Mouse (Mus musculus) embryonic facial prominence, embryonic 11.5 days (tissue): Measurements from ENCODE around the gene Ntf5. TPM values are rescaled to one million over a fixed set of nuclear protein-coding genes. Genes with fewer than 3 reads are reported as not detected.
A peak's percentile ranks its signal among the peaks of the same experiment; 100 is the strongest.
"Not testable (repeated sequence)": the region's sequence is repeated elsewhere in the genome, so short reads cannot be mapped to it uniquely, and the experiment has no call there.

ENCODE experiments used
- ATAC-seq: fragments of 200-750 bp; cut with Nextera tagmentation; replicated peaks from 2 replicates; pipeline ENCODE4 v1.8.0; 2017; ENCODE audit warnings: low read depth; ENCODE audit not compliant: insufficient number of reproducible peaks, low FRiP score, low TSS enrichment
- DNase-seq: peaks from one replicate; pipeline ENCODE4 v3.0.0-alpha.2; 2015; ENCODE audit warnings: low spot score
- H3K27ac ChIP-seq: fragments of 300-500 bp; sonication (generic); replicated peaks from 2 replicates; pipeline ENCODE4 v1.5.1; 2014; ENCODE audit warnings: mild to moderate bottlenecking, low read depth, low read length, control low read depth
- H3K27me3 ChIP-seq: fragments of 300-500 bp; sonication (generic); 2 replicates; pipeline ENCODE4 v1.6.1; 2014; ENCODE audit warnings: mild to moderate bottlenecking, low read length, moderate library complexity, mixed read lengths; ENCODE audit not compliant: control insufficient read depth, insufficient read depth
- H3K36me3 ChIP-seq: fragments of 300-500 bp; sonication (generic); replicated peaks from 2 replicates; pipeline ENCODE4 v1.6.1; 2014; ENCODE audit warnings: low read depth, mild to moderate bottlenecking, low read length, moderate library complexity, mixed read lengths; ENCODE audit not compliant: control insufficient read depth, insufficient read depth
- H3K4me1 ChIP-seq: fragments of 300-500 bp; sonication (generic); 2 replicates; pipeline ENCODE4 v1.6.1; 2014; ENCODE audit warnings: low read length, mixed read lengths; ENCODE audit not compliant: control insufficient read depth, insufficient read depth
- H3K4me2 ChIP-seq: fragments of 300-500 bp; sonication (generic); 2 replicates; pipeline ENCODE4 v1.6.1; 2014; ENCODE audit warnings: low read depth, mild to moderate bottlenecking, control low read depth, low read length, moderate library complexity
- H3K4me3 ChIP-seq: fragments of 300-500 bp; sonication (generic); 2 replicates; pipeline ENCODE4 v1.5.1; 2014; ENCODE audit warnings: low read depth, low read length, control low read depth
- H3K9ac ChIP-seq: fragments of 300-500 bp; sonication (generic); replicated peaks from 2 replicates; pipeline ENCODE4 v1.6.1; 2014; ENCODE audit warnings: mild to moderate bottlenecking, control low read depth, low read length
- H3K9me3 ChIP-seq: fragments of 300-500 bp; sonication (generic); replicated peaks from 2 replicates; pipeline ENCODE4 v1.6.1; 2016; ENCODE audit warnings: mild to moderate bottlenecking, low read length, inconsistent platforms, mixed read lengths; ENCODE audit not compliant: control insufficient read depth
- WGBS: fragments of 180-500 bp; shearing (Covaris S2); extraction: QIAGEN DNeasy Blood & Tissue Kit; methylation state at CpG from one replicate; pipeline ENCODE4 v1.1.7; 2014; 5-methylcytosine and 5-hydroxymethylcytosine counted together
- polyA plus RNA-seq: library from polyadenylated mRNA; unstranded; fragments of >200 nt; fragmentation: Nextera tagmentation; extraction: Ambion mirVana; gene quantifications from 2 replicates; pipeline ENCODE4 v1.2.1, GENCODE M21; 2014

Gene Ntf5
- polyA plus RNA-seq, 1 experiment from 2014 or later: 5.1 TPM

- peaks cover 10% of the 10 kb centered on the region for H3K36me3 ChIP-seq
- WGBS: under 1% methylated on average over 43 of the region's 43 CpGs
- peaks cover 6% of the 10 kb centered on the region for H3K4me1 ChIP-seq
- peak overlapping the region; percentile 83 for H3K9ac ChIP-seq
- peak overlapping the region; percentile 91 for H3K27ac ChIP-seq
- peak overlapping the region; percentile 65 for H3K4me3 ChIP-seq
- peak; percentile 87 for DNase-seq
- H3K4me2 ChIP-seq: peak overlapping the region; percentile 51
- H3K27me3 ChIP-seq: no peaks in the 10 kb centered on the region
- ATAC-seq: peak; percentile 44
- H3K9me3 ChIP-seq: no peaks in the 10 kb centered on the region
Measured at GRCm38 (mm10) chr7:45458748-45459563, 45.5 kb downstream of the Ntf5 start.

GRCm38 (mm10) chr7:45459564-45460140 is 46.2 kb downstream of the Ntf5 start, which contains the start of gene Ftl1:
TSS of gene Ftl1 (minus strand) at chr7:45459884.
- H3K9me3 ChIP-seq, H3K4me1 ChIP-seq, H3K27me3 ChIP-seq: not testable (repeated sequence)
- peak within 1 kb of the TSS; percentile 83 for H3K9ac ChIP-seq
- DNase-seq (peak; percentile 100), ATAC-seq (peak; percentile 91)
- H3K36me3 ChIP-seq: peaks cover 10% of the 10 kb centered on the region
- peak within 1 kb of the TSS; percentile 65 for H3K4me3 ChIP-seq
- peak within 1 kb of the TSS; percentile 51 for H3K4me2 ChIP-seq
- WGBS: 1% methylated on average over 28 of the region's 37 CpGs
- peak within 1 kb of the TSS; percentile 91 for H3K27ac ChIP-seq

- Histone ChIP-seq H3K9ac (peak overlapping the region; percentile 52; the same call in 1 of the 2 replicates), H3K4me2 (no peak overlapping the region), H3K27me3 (no peaks in the 10 kb centered on the region), H3K4me1 (peaks cover 6% of the 10 kb centered on the region), H3K36me3 (peaks cover 7% of the 10 kb centered on the region), H3K4me3 (no peak overlapping the region), H3K9me3 (no peaks in the 10 kb centered on the region), H3K27ac (peak overlapping the region; percentile 60)
- ATAC-seq (no peak), DNase-seq (no peak)
- WGBS: 77% methylated on average over 7 of the region's 7 CpGs
Measured at GRCm38 (mm10) chr7:45460377-45460776, 46.9 kb downstream of the Ntf5 start.

GRCm38 (mm10) chr7:45460860-45461314 is 47.4 kb downstream of the Ntf5 start:
- H3K9me3 ChIP-seq: no peaks in the 10 kb centered on the region
- H3K4me3 ChIP-seq: no peak overlapping the region
- 19% methylated on average over 13 of the region's 13 CpGs for WGBS
- no peaks in the 10 kb centered on the region for H3K27me3 ChIP-seq
- no peak overlapping the region for H3K9ac ChIP-seq
- no peak overlapping the region for H3K4me2 ChIP-seq
- peak; percentile 44 for DNase-seq
- peaks cover 8% of the 10 kb centered on the region for H3K4me1 ChIP-seq
- peak overlapping the region; percentile 60; the same call in 1 of the 2 replicates for H3K27ac ChIP-seq
- H3K36me3 ChIP-seq: peaks cover 7% of the 10 kb centered on the region
- no peak for ATAC-seq

GRCm38 (mm10) chr7:45461326-45461725 is 47.8 kb downstream of the Ntf5 start:
- no peak for DNase-seq
- ATAC-seq: no peak
- Histone ChIP-seq H3K27ac (peak overlapping the region; percentile 60; the same call in 1 of the 2 replicates), H3K27me3 (no peaks in the 10 kb centered on the region), H3K36me3 (peaks cover 7% of the 10 kb centered on the region), H3K9me3 (no peaks in the 10 kb centered on the region), H3K9ac (no peak overlapping the region), H3K4me3 (no peak overlapping the region), H3K4me1 (peaks cover 10% of the 10 kb centered on the region), H3K4me2 (no peak overlapping the region)
- 62% methylated on average over 5 of the region's 5 CpGs for WGBS

- Histone ChIP-seq H3K9me3 (no peaks in the 10 kb centered on the region), H3K27me3 (no peaks in the 10 kb centered on the region), H3K4me1 (peaks cover 10% of the 10 kb centered on the region), H3K4me3 (no peak overlapping the region), H3K27ac (no peak overlapping the region), H3K9ac (no peak overlapping the region), H3K4me2 (no peak overlapping the region), H3K36me3 (peaks cover 7% of the 10 kb centered on the region)
- DNase-seq (no peak), ATAC-seq (no peak)
- WGBS: 89% methylated on average over 4 of the region's 4 CpGs
Measured at GRCm38 (mm10) chr7:45461781-45462180, 48.3 kb downstream of the Ntf5 start.

GRCm38 (mm10) chr7:45462325-45462724 is 48.8 kb downstream of the Ntf5 start:
- WGBS: 84% methylated on average over 4 of the region's 4 CpGs
- H3K36me3 ChIP-seq: peaks cover 7% of the 10 kb centered on the region

GRCm38 (mm10) chr7:45462868-45463267 is 49.4 kb downstream of the Ntf5 start:
- H3K9ac ChIP-seq, H3K27ac ChIP-seq, ATAC-seq, H3K36me3 ChIP-seq, H3K9me3 ChIP-seq, DNase-seq, H3K4me1 ChIP-seq, H3K27me3 ChIP-seq, H3K4me3 ChIP-seq, H3K4me2 ChIP-seq: not testable (repeated sequence)
- WGBS: 80% methylated on average over 4 of the region's 4 CpGs

More at GRCm38 (mm10) chr7:45462325-45462724, 48.8 kb downstream of the Ntf5 start:
- Histone ChIP-seq H3K4me1 (peaks cover 9% of the 10 kb centered on the region), H3K27me3 (no peaks in the 10 kb centered on the region), H3K4me3 (no peak overlapping the region), H3K9ac (no peak overlapping the region), H3K9me3 (no peaks in the 10 kb centered on the region), H3K4me2 (no peak overlapping the region), H3K27ac (no peak overlapping the region)
- ATAC-seq (no peak), DNase-seq (no peak)
